Mouse (Mus musculus): Measurements from ENCODE around the gene Wdr24.

- TF ChIP-seq GATA1 (IDR thresholded peaks at IDR 0.05; ENCODE audit: borderline replicate concordance, low read length) (no peak), FLI1 (IDR thresholded peaks at IDR 0.05; ENCODE audit: low read length) (no peak)
Observed at GRCm38 (mm10) chr17:25868601-25869191, 45.3 kb downstream of the Wdr24 start, which contains the start of gene Mcrip2.
